Mouse (Mus musculus) heart, embryonic 16.5 days (tissue): Measurements from ENCODE around the gene Olfr284. TPM values are rescaled to one million over a fixed set of nuclear protein-coding genes. Genes with fewer than 3 reads are reported as not detected.

ENCODE experiments used
- polyA plus RNA-seq: library from polyadenylated mRNA; unstranded; fragments of >200 nt; fragmentation: Nextera tagmentation; extraction: Ambion mirVana; gene quantifications from 2 replicates; pipeline ENCODE4 v1.2.1, GENCODE M21; 2015

The Olfr284 gene
- polyA plus RNA-seq, 1 experiment from 2014 or later: not detected

Other genes with a start within 250 kb of the Olfr284 start
- 145 and 157 TPM in 2 replicates for gene Pfkm, start 248.4 kb downstream of the Olfr284 start, polyA plus RNA-seq
- 17.8 and 17.9 TPM in 2 replicates for gene Senp1, start 247.2 kb downstream of the Olfr284 start, polyA plus RNA-seq
- 91.2 and 91.7 TPM in 2 replicates for gene Asb8, start 175.4 kb downstream of the Olfr284 start, polyA plus RNA-seq
- gene Ccdc184, start 173.8 kb downstream of the Olfr284 start, polyA plus RNA-seq: 1.2 and 1.7 TPM in 2 replicates
- not detected in 2 replicates for gene Olfr288, start 145.4 kb downstream of the Olfr284 start, polyA plus RNA-seq
- gene Gm44579, start 120.0 kb downstream of the Olfr284 start, polyA plus RNA-seq: not detected in 2 replicates
- not detected in 2 replicates for gene Olfr287, start 119.9 kb downstream of the Olfr284 start, polyA plus RNA-seq
- not detected in 2 replicates for gene Olfr286, start 106.5 kb downstream of the Olfr284 start, polyA plus RNA-seq
- not detected in 2 replicates for gene H1fnt, start 83.7 kb downstream of the Olfr284 start, polyA plus RNA-seq
- gene Zfp641, start 44.8 kb downstream of the Olfr284 start, polyA plus RNA-seq: 1.6 and 2.0 TPM in 2 replicates
- not detected in 2 replicates for gene Olfr285, start 23.6 kb downstream of the Olfr284 start, polyA plus RNA-seq
- not detected in 2 replicates for gene Olfr283, start 40.0 kb upstream of the Olfr284 start, polyA plus RNA-seq
- gene Olfr282, start 90.2 kb upstream of the Olfr284 start, polyA plus RNA-seq: not detected in 2 replicates
- gene Olfr281, start 111.6 kb upstream of the Olfr284 start, polyA plus RNA-seq: not detected in 2 replicates
- not detected in 2 replicates for gene OR5BS1P, start 128.9 kb upstream of the Olfr284 start, polyA plus RNA-seq
- gene Lalba, start 141.7 kb upstream of the Olfr284 start, polyA plus RNA-seq: not detected in 2 replicates
- not detected in 2 replicates for gene Olfr279, start 151.4 kb upstream of the Olfr284 start, polyA plus RNA-seq
- gene Kansl2, start 193.3 kb upstream of the Olfr284 start, polyA plus RNA-seq: 77.7 and 79.2 TPM in 2 replicates
- 36.4 and 41.2 TPM in 2 replicates for gene Ccnt1, start 229.9 kb upstream of the Olfr284 start, polyA plus RNA-seq
- gene 4930415O20Rik, start 230.0 kb upstream of the Olfr284 start, polyA plus RNA-seq: 0.64 TPM in 1 of 2 replicates, not detected in the other